Mouse (Mus musculus) CH12.LX (cell line): ENCODE measurements at regions not wholly inside any gene's neighbourhood (a gene's known extent, or its start where the extent isn't known, plus 50 kb on each side); places are given as distances from the start of the nearest gene placed in this dataset.

ENCODE experiments used
- CHD2 ChIP-seq: IDR thresholded peaks from 2 replicates; pipeline ENCODE4 v1.6.1; 2011; ENCODE audit warnings: low read length, improper control_type of control experiment
- CTCF ChIP-seq, 2 experiments: IDR thresholded peaks in 1 of 2; conservative IDR thresholded peaks in 1 of 2; 2 replicates each; pipeline ENCODE4 v1.5.1; 2011 to 2012; ENCODE audit warnings: low read depth in 2 of 2, low read length in 2 of 2, improper control_type of control experiment in 1 of 2, inconsistent platforms in 1 of 2, mild to moderate bottlenecking in 1 of 2, moderate library complexity in 1 of 2
- ELF1 ChIP-seq: IDR thresholded peaks from 2 replicates; pipeline ENCODE4 v1.6.1; 2014; ENCODE audit warnings: low read depth, mild to moderate bottlenecking, inconsistent platforms, low read length, improper control_type of control experiment
- EP300 ChIP-seq: IDR thresholded peaks from 2 replicates; pipeline ENCODE4 v1.6.1; 2011; ENCODE audit warnings: low read length, improper control_type of control experiment
- HCFC1 ChIP-seq: IDR thresholded peaks from 2 replicates; pipeline ENCODE4 v1.6.1; 2012; ENCODE audit warnings: low read depth, mild to moderate bottlenecking, inconsistent platforms, low read length, improper control_type of control experiment
- KAT2A ChIP-seq: IDR thresholded peaks from 2 replicates; pipeline ENCODE4 v1.6.1; 2012; ENCODE audit warnings: low read length, improper control_type of control experiment, inconsistent platforms; ENCODE audit not compliant: insufficient replicate concordance
- MEF2A ChIP-seq: IDR thresholded peaks from 2 replicates; pipeline ENCODE4 v1.6.1; 2014; ENCODE audit warnings: low read depth, mild to moderate bottlenecking, inconsistent platforms, low read length, improper control_type of control experiment, borderline replicate concordance
- PAX5 ChIP-seq: IDR thresholded peaks from 2 replicates; pipeline ENCODE4 v1.6.1; 2012; ENCODE audit warnings: low read length, inconsistent platforms, mixed read lengths
- POLR2A ChIP-seq: IDR thresholded peaks from 2 replicates; pipeline ENCODE4 v1.6.1; 2011; ENCODE audit warnings: low read depth, mild to moderate bottlenecking, improper control_type of control experiment, low read length
- TCF12 ChIP-seq: IDR thresholded peaks from 2 replicates; pipeline ENCODE4 v1.6.1; 2014; ENCODE audit warnings: low read depth, mild to moderate bottlenecking, inconsistent platforms, low read length, improper control_type of control experiment
- UBTF ChIP-seq: IDR thresholded peaks from 2 replicates; pipeline ENCODE4 v1.6.1; 2012; ENCODE audit warnings: low read depth, mild to moderate bottlenecking, inconsistent platforms, low read length, improper control_type of control experiment, moderate library complexity
- USF1 ChIP-seq: IDR thresholded peaks from 2 replicates; pipeline ENCODE4 v1.6.1; 2014; ENCODE audit warnings: low read depth, mild to moderate bottlenecking, inconsistent platforms, low read length, improper control_type of control experiment

- TF ChIP-seq ELF1: no peak
- TF ChIP-seq TCF12: no peak
- TF ChIP-seq CTCF (conservative IDR thresholded peaks at IDR 0.05 in 1 of 2, IDR thresholded peaks at IDR 0.05 in 1 of 2; ENCODE audit: low read depth in 2 of 2, low read length in 2 of 2): no peak
- TF ChIP-seq CHD2: no peak
- TF ChIP-seq USF1: no peak
- TF ChIP-seq HCFC1: no peak
- TF ChIP-seq POLR2A: no peak
- TF ChIP-seq MEF2A: no peak
- TF ChIP-seq PAX5: no peak
- TF ChIP-seq EP300: no peak
- no peak for TF ChIP-seq KAT2A
- TF ChIP-seq UBTF: no peak
Observed at GRCm38 (mm10) chr9:120797996-120798663, 130.9 kb upstream of the Ctnnb1 start.
